Mouse (Mus musculus) lung, adult 2 months (tissue): Measurements from ENCODE around the gene Ppp1r9a. TPM values are rescaled to one million over a fixed set of nuclear protein-coding genes. Genes with fewer than 3 reads are reported as not detected.

Experiments used
- DNase-seq: peaks from one replicate; pipeline ENCODE4 v3.0.0; 2022
- H3K4me1 ChIP-seq: fragments of 200-500 bp; 2 replicates; pipeline ENCODE4 v1.6.1; 2011; ENCODE audit warnings: low read length; ENCODE audit not compliant: control insufficient read depth, insufficient read depth
- H3K4me3 ChIP-seq: fragments of 200-500 bp; replicated peaks from 2 replicates; pipeline ENCODE3; 2011; ENCODE audit warnings: low read depth, mild to moderate bottlenecking, control low read depth, low read length; ENCODE audit errors: extremely low read depth
- CTCF ChIP-seq: fragments of 200-500 bp; IDR thresholded peaks from 2 replicates; pipeline ENCODE4 v1.5.1; 2011; ENCODE audit warnings: mild to moderate bottlenecking, low read length, control low read depth; ENCODE audit not compliant: insufficient read depth
- POLR2A ChIP-seq: fragments of 200-500 bp; IDR thresholded peaks from 2 replicates; pipeline ENCODE4 v1.6.1; 2011; ENCODE audit warnings: low read depth, mild to moderate bottlenecking, control low read depth, low read length, borderline replicate concordance; ENCODE audit errors: extremely low read depth
- WGBS: fragments of 180-500 bp; shearing (Covaris S2); methylation state at CpG from one replicate; pipeline ENCODE4 v1.1.7; 2018; 5-methylcytosine and 5-hydroxymethylcytosine counted together
- polyA plus RNA-seq: library from polyadenylated mRNA; depleted of rRNA; stranded (reverse); fragments of >200 nt; gene quantifications from 2 replicates; pipeline ENCODE4 v1.2.3, GENCODE M21; 2012

The Ppp1r9a gene
- polyA plus RNA-seq, 1 experiment, result 13.9 TPM

DNA sequence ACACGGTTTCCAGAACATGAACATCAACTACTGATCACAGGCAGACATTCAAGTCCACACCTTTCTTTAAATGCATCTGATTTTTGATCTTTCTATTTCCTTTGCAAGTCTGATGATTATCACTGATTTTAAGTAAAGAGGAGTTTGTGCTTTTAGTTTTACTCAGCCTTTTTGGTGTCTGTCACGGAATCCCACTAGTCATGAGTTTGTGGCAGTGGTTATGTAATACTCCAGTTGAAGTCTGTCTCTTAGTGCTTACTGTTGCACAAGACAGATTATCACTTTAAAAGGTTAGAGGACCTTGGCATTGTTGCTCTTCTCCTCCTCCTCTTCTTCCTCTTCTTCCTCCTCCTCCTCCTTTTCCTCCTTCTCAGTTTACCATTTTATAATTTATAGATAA lies 75.5 kb downstream of the Ppp1r9a start:
- no peak for DNase-seq
- Histone ChIP-seq H3K4me1 (no peaks in the 10 kb centered on the region), H3K4me3 (no peak overlapping the region)
- TF ChIP-seq CTCF, result no peak
- no peak for TF ChIP-seq POLR2A
- 66% methylated on average over 2 of the region's 2 CpGs for WGBS

DNA sequence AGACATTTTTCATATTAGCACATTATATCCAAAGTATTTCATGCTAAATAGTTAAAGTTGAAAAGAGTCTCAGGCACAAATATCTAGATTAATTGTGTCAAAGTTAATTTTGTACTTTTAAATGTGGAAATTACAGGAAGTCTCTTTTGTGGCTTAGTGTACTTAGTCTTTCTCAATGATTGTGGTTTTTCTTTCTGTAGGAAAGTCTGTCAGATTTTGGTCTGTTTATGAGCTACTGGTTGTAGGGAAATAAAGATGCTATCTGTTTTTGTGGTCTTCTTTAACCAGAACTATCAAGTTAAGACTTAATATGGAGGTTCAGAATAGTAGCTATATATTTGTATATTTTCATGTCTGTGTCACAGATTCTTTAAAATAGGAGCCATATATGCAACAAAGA lies 76.2 kb downstream of the Ppp1r9a start:
- no peak for DNase-seq
- no peak overlapping the region for H3K4me3 ChIP-seq
- H3K4me1 ChIP-seq, result no peaks in the 10 kb centered on the region
- TF ChIP-seq CTCF, result no peak
- no peak for TF ChIP-seq POLR2A

DNA sequence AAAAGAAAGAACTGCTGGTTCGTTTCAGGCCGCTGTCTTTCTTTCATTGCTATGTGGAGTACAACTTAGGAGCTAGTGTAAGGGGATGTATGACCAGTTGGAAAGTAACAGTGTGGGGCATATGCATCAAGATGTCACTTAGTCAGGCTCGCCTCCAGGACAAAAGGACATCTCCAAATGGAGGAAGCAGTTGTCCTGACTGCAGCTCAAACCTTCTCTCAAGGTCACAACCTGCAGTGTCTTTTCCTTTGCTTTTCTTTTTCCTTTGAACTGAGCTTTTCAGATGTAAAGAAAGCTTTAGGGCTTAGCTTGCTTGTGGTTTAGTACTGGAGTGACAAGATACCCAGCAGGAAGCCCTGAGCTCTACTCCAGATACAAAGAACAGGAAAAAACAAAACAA lies 77.4 kb downstream of the Ppp1r9a start:
- no peaks in the 10 kb centered on the region for H3K4me1 ChIP-seq
- 83% methylated on average over 3 of the region's 3 CpGs for WGBS
- H3K4me3 ChIP-seq, result no peak overlapping the region
- TF ChIP-seq CTCF, result no peak
- no peak for TF ChIP-seq POLR2A
- no peak for DNase-seq

DNA sequence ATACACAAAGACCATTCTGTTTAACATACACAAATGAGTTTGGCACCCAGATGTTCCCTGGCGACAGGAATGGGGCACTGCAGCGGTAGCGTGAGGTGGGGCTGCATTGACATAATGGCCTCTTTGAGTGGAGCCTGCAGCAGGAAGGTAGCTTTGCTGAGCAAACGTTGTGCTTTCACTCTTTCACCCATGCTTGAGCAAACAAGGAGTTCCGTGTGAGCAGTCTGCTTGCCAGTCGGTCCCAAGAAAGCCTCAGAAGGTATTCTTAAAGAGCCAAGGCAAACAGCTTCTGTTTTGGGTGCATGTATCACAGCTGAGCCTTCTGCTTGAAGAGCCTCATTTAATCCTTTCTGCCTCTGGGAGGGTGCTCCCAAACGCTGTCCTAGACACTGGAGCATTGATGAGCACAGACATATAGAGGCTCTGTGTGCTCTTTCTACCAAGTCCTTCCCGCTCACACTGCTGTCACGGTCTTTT lies 80.0 kb downstream of the Ppp1r9a start:
- WGBS, result 53% methylated on average over 9 of the region's 9 CpGs

DNA sequence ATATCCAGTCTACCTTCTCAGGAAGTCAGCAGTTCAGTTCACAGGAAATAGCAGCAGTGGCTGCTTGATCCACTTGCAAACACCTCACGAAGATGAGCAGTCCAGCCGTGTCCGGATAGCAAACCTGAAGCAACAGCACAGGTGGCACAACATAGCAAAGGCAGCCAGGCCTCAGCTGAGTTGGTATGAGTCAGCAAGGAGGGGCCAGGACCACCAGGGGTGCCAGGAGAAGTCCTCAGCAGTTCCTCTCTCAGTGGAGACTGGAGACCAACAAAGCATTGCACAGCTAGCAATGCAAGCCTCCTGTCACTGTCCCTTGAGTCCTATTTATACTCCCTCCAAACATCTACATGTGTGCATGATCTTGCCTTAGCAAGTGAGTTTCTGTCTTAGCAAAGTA lies 83.0 kb downstream of the Ppp1r9a start:
- no peak for DNase-seq
- Histone ChIP-seq H3K4me3 (no peak overlapping the region), H3K4me1 (no peaks in the 10 kb centered on the region)
- WGBS, result 66% methylated on average over 3 of the region's 3 CpGs
- no peak for TF ChIP-seq CTCF
- no peak for TF ChIP-seq POLR2A

More for the DNA sequence above, 80.0 kb downstream of the Ppp1r9a start:
- DNase-seq, result peak; percentile 52
- no peaks in the 10 kb centered on the region for H3K4me1 ChIP-seq
- H3K4me3 ChIP-seq, result no peak overlapping the region
- TF ChIP-seq CTCF (peak; percentile 58; the same call in 1 of the 2 replicates), POLR2A (no peak)

DNA sequence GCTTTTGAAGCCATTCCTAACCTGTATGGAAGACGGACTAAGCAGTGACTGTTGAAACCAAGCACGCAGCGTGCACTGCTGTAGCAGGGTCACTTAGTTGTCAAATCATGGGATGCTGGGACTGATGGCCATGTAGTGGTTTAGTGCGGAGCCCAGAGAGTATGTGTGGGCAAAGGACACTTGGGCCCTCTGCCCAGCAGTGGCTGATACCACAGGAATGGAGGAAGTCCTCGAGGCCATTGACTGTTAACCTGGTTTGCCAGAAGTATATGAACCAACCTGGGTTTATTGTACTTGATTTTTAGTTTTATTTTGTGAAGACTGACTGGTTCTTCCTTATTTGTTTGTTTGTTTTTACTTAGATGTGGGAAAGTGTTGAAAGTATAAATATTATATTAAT lies 84.4 kb downstream of the Ppp1r9a start:
- no peak for TF ChIP-seq CTCF
- TF ChIP-seq POLR2A, result no peak
- no peak for DNase-seq
- Histone ChIP-seq H3K4me3 (no peak overlapping the region), H3K4me1 (no peaks in the 10 kb centered on the region)
- WGBS, result 80% methylated on average over 5 of the region's 5 CpGs

DNA sequence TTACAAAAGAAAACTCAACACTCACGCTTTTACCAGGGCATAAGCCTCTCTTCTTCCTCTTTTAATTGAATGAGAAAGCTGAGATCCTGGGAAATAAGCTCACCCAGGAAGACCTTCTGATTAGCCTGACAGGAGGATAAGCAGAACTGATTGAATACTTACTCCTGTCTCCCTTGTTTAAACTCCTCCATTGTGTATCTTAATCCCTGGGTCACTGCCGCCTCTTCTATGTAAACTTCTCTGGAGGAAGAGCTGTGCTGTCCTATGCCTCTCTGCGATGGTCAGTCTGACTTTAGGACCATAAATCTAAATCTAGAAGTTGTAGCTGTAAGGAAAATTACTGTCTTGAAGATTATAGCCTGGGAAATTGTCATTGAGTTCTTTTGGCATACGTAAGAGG lies 86.0 kb downstream of the Ppp1r9a start:
- no peak for DNase-seq
- 62% methylated on average over 4 of the region's 4 CpGs for WGBS
- Histone ChIP-seq H3K4me1 (no peaks in the 10 kb centered on the region), H3K4me3 (no peak overlapping the region)
- TF ChIP-seq POLR2A (no peak), CTCF (no peak)

DNA sequence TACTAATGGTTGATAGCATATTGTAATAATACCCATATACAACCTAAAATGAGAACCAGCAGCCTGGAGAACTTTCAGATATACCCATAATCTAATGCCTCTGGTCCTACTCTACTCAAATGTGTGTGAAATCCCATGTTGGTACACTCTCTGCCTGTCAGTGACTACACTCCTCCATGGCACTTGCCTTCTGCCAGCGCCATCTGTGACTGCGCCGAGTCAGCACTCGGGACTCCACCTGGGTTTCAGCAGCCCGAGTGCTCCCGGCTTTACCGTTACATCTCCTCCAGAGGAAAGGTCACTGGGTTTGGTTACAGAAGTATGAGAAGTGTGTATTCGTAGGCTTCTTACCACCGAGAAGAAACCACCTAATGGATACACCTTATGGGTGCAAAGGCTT lies 89.6 kb downstream of the Ppp1r9a start:
- DNase-seq, result no peak
- no peak overlapping the region for H3K4me3 ChIP-seq
- peaks cover 3% of the 10 kb centered on the region; the same call in 1 of the 2 replicates for H3K4me1 ChIP-seq
- 95% methylated on average over 9 of the region's 9 CpGs for WGBS
- TF ChIP-seq POLR2A, result no peak
- TF ChIP-seq CTCF, result no peak

DNA sequence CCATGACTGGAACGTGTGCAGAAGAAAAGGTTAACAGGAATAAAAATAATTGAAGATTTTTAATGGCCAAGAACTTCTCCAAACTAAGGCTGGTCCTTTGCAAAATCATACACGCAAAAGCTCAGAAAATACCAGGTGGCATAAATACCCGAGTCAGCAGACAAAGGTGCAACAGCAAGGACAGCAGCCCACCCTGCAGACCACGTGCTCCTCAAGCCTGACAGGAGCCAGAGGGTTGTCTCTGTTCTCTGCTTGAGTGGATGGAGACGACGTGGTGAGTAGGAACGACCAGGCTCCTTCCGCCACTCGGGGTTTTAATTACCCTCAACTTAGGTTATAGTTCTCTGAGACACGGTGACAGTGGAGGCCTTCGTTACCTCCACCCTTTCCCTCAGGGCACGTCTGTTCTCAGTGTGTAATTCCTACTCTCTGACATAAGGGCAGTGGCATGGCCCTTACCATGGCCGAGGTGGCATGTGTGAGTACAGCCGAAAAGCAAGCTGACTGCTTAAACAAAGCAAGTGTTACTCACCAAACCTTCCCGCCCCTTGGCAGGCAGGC lies 91.0 kb downstream of the Ppp1r9a start:
- DNase-seq, result no peak
- 63% methylated on average over 15 of the region's 15 CpGs for WGBS
- H3K4me1 ChIP-seq, result peaks cover 3% of the 10 kb centered on the region; the same call in 1 of the 2 replicates
- no peak overlapping the region for H3K4me3 ChIP-seq
- TF ChIP-seq POLR2A (no peak), CTCF (no peak)

DNA sequence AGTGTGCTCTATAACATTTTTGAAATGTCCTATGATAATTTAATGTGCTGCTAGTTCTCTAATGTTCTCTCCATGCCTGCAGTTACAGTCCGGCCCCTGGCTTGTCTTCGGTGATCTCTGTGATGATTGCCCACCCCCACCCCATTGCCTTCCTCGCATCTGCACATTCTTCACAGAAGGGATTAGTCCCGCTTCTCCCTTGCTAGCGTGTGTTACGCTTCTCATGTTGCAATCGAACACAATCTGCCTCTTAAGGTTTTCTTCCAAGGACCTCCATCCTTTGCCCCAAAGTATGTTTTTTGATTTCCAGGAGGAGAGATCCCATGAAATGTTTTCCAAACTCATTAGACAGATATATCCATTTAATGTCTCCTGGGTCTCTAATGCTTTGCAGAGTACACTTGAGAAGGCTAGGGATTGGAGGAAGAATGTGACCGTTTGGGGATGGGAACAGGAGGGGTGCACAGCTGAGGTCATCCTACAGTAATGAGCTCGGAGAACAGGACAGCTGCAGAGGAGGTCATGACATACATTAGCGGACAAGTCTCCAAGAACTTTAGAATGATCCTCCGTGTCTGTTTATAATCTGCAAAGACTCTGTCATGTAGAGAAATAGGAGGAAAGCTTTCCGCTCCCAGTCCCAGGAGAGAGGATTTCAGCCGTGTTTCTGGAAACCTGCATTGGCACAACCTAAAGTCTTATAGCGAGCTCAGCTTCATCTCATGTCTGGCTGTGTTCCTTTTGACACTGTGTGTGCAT lies 91.6 kb downstream of the Ppp1r9a start:
- WGBS, result 54% methylated on average over 14 of the region's 14 CpGs
- Histone ChIP-seq H3K4me3 (no peak overlapping the region), H3K4me1 (peaks cover 3% of the 10 kb centered on the region; the same call in 1 of the 2 replicates)
- no peak for DNase-seq
- TF ChIP-seq CTCF, result no peak
- TF ChIP-seq POLR2A, result no peak
